Mouse (Mus musculus) spleen, adult 2 months (tissue): ENCODE results near the gene Rbck1. TPM values are rescaled to one million over a fixed set of nuclear protein-coding genes. Genes with fewer than 3 reads are reported as not detected.
"Not testable (repeated sequence)": the region's sequence is repeated elsewhere in the genome, so short reads cannot be mapped to it uniquely, and the experiment has no call there.

Experiments
- DNase-seq, 2 experiments: peaks; one replicate each; pipeline versions ENCODE4 v3.0.0 to v3.0.0-alpha.2; 2012 to 2021; ENCODE audit warnings: low spot score in 2 of 2, low read depth in 1 of 2
- H3K27ac ChIP-seq: fragments of 200-500 bp; 2 replicates; pipeline ENCODE4 v1.5.1; 2012; ENCODE audit warnings: low read length, inconsistent platforms; ENCODE audit not compliant: insufficient read depth
- H3K27me3 ChIP-seq: fragments of 200-500 bp; 2 replicates; pipeline ENCODE4 v1.6.1; 2012; ENCODE audit warnings: mild to moderate bottlenecking, moderate library complexity, low read length, inconsistent platforms; ENCODE audit not compliant: control insufficient read depth, insufficient read depth
- H3K36me3 ChIP-seq: fragments of 200-500 bp; 2 replicates; pipeline ENCODE4 v1.6.1; 2012; ENCODE audit warnings: mild to moderate bottlenecking, low read length, inconsistent platforms; ENCODE audit not compliant: control insufficient read depth, insufficient read depth
- H3K4me1 ChIP-seq: fragments of 200-500 bp; 2 replicates; pipeline ENCODE4 v1.6.1; 2011; ENCODE audit warnings: inconsistent platforms; ENCODE audit not compliant: control insufficient read depth, insufficient read depth, insufficient read length
- H3K4me3 ChIP-seq: fragments of 200-500 bp; 2 replicates; pipeline ENCODE4 v1.5.1; 2011; ENCODE audit warnings: mild to moderate bottlenecking, inconsistent platforms; ENCODE audit not compliant: insufficient read depth, insufficient read length; ENCODE audit errors: extremely low read depth
- CTCF ChIP-seq: fragments of 200-500 bp; IDR thresholded peaks from 2 replicates; pipeline ENCODE4 v1.5.1; 2011; ENCODE audit warnings: mild to moderate bottlenecking, inconsistent platforms; ENCODE audit not compliant: insufficient read depth, insufficient read length, insufficient replicate concordance; ENCODE audit errors: extremely low read depth
- POLR2A ChIP-seq: fragments of 200-500 bp; IDR thresholded peaks from 2 replicates; pipeline ENCODE4 v1.6.1; 2011; ENCODE audit warnings: low read depth, low read length, inconsistent platforms
- whole genome bisulfite sequencing: fragments of 180-500 bp; shearing (Covaris S2); methylation state at CpG from one replicate; pipeline ENCODE4 v1.1.7; 2018; 5-methylcytosine and 5-hydroxymethylcytosine counted together
- polyA plus RNA-seq: library from polyadenylated mRNA; depleted of rRNA; stranded (reverse); fragments of >200 nt; gene quantifications from 2 replicates; pipeline ENCODE4 v1.2.3, GENCODE M21; 2012

Rbck1 gene
- polyA plus RNA-seq, 1 experiment, result 326 TPM

DNA sequence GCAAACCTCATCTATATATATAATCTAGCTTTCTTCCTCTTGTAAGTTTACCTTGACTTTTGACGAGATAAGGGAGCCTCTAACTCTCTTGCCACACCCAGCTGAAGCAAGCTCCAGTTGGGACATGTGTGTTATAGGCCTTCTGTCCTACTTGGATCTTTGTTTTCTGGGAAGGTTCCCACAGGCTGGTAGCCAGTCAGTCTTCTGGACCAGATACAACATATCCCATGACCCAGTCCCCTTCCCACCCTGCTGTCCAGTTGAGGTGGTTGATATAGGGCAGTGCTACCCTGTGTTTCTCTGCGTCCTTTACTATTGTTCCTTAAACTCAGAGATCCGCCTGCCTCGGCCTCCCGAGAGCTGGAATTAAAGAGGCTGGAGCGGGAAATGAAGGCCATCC, 27.0 kb downstream of the Rbck1 start:
- Histone ChIP-seq H3K36me3 (peaks cover 44% of the 10 kb centered on the region), H3K4me1 (no peaks in the 10 kb centered on the region), H3K4me3 (no peak overlapping the region), H3K27me3 (no peaks in the 10 kb centered on the region), H3K27ac (no peak overlapping the region)
- TF ChIP-seq POLR2A (no peak), CTCF (no peak)
- WGBS, result 87% methylated on average over 6 of the region's 6 CpGs
- no peak for DNase-seq

DNA sequence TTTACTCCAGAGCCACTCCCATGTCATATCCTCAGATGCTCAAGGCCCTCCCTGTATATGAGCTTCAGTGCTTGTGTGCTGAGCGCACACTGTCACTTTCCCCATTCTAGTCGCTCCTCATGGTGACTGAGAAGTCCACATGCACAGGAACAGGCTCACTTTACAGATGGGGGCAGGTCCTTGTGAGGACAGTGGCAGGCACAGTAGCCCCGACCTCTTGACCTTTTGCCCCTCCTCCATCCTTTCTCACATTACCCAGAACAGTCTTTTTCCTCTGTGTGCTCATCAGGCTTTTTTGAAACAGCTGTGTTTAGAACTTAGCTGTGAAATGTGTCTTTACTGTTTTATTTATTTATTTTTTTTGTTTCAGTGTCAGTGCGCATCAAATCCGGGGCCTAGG, 28.7 kb downstream of the Rbck1 start:
- Histone ChIP-seq H3K4me3 (no peak overlapping the region), H3K36me3 (peaks cover 34% of the 10 kb centered on the region), H3K4me1 (no peaks in the 10 kb centered on the region; the same call in 1 of the 2 replicates), H3K27ac (no peak overlapping the region), H3K27me3 (no peaks in the 10 kb centered on the region)
- no peak for TF ChIP-seq POLR2A
- no peak for TF ChIP-seq CTCF
- DNase-seq, result no peak
- 89% methylated on average over 5 of the region's 5 CpGs for WGBS

DNA sequence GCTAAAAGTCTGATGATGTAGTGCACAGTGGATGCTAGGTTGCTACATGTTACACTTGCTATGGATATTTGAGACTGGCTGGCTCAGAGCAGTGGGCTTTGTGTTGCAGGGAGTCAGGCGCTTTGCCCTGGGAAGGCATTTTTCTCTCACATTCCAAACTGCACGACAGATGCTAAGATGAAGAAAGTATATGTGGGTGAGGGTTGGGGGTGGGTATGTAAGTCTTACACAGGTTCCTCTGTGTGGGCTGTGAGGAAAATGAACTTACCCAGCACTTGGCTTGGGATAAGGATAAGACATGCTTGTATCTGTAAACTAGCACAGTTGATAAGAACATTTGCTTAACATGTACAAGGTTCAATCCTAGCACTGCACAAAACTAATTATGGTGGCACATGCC, 29.6 kb downstream of the Rbck1 start:
- TF ChIP-seq CTCF, result no peak
- no peak for TF ChIP-seq POLR2A
- Histone ChIP-seq H3K36me3 (peaks cover 26% of the 10 kb centered on the region), H3K4me3 (no peak overlapping the region), H3K27ac (no peak overlapping the region), H3K4me1 (no peaks in the 10 kb centered on the region; the same call in 1 of the 2 replicates), H3K27me3 (no peaks in the 10 kb centered on the region)
- no peak for DNase-seq
- WGBS, result 96% methylated on average over 2 of the region's 2 CpGs

GRCm38 (mm10) chr2:152294541-152294940, 37.9 kb downstream of the Rbck1 start:
- no peak overlapping the region for H3K27ac ChIP-seq

GRCm38 (mm10) chr2:152293727-152294475, 38.6 kb downstream of the Rbck1 start, which contains the start of gene Tbc1d20:
Gene Tbc1d20 (plus strand): TSS chr2:152293828.
- H3K27ac ChIP-seq, result peak within 1 kb of the TSS; percentile 89
- WGBS, result under 1% methylated on average over 69 of the region's 70 CpGs
- H3K4me3 ChIP-seq, result peak within 1 kb of the TSS; percentile 75
- TF ChIP-seq POLR2A, result peak; percentile 91
- TF ChIP-seq CTCF, result no peak
- peaks cover 5% of the 10 kb centered on the region for H3K4me1 ChIP-seq
- no peaks in the 10 kb centered on the region; the same call in 1 of the 2 replicates for H3K36me3 ChIP-seq
- DNase-seq, result peak; percentile 87 to 88
- no peaks in the 10 kb centered on the region for H3K27me3 ChIP-seq

More at GRCm38 (mm10) chr2:152294541-152294940, 37.9 kb downstream of the Rbck1 start:
- TF ChIP-seq CTCF (no peak), POLR2A (no peak)
- Histone ChIP-seq H3K4me1 (peaks cover 5% of the 10 kb centered on the region), H3K4me3 (peak overlapping the region; percentile 75), H3K27me3 (no peaks in the 10 kb centered on the region), H3K36me3 (no peaks in the 10 kb centered on the region; the same call in 1 of the 2 replicates)
- no peak for DNase-seq
- 24% methylated on average over 5 of the region's 5 CpGs for WGBS

DNA sequence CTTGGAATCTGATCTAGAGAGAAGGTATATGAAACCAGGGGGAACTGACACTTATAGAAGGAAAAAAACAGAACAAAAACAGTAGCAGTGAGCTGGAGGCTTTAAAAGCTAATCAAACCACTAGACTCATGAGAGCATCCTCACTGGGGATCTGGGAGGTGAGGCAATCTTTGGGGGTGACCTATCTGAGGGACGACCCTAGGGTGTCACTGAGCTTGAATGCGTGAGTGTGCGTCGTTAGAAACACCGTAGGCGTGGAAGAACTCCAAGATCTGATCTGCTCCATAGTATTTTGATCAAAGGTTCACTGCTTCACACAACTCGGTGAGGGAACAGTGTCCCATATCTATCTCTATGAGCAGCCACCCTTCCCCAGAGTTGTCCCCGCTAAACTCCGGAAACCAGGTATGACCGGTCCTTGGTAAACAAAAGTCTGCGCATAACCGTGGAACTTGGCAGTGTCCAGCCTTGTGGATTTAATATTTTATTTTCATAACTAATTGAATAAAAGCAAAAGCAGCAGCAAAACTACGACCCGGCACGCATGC, 39.2 kb downstream of the Rbck1 start:
- WGBS, result 1% methylated on average over 15 of the region's 15 CpGs
- no peak for DNase-seq
- H3K4me3 ChIP-seq, result peak overlapping the region; percentile 75
- no peaks in the 10 kb centered on the region; the same call in 1 of the 2 replicates for H3K36me3 ChIP-seq
- no peaks in the 10 kb centered on the region for H3K27me3 ChIP-seq
- TF ChIP-seq CTCF, result no peak
- no peak for TF ChIP-seq POLR2A
- H3K27ac ChIP-seq, result peak overlapping the region; percentile 49; the same call in 1 of the 2 replicates
- H3K4me1 ChIP-seq, result peaks cover 5% of the 10 kb centered on the region

DNA sequence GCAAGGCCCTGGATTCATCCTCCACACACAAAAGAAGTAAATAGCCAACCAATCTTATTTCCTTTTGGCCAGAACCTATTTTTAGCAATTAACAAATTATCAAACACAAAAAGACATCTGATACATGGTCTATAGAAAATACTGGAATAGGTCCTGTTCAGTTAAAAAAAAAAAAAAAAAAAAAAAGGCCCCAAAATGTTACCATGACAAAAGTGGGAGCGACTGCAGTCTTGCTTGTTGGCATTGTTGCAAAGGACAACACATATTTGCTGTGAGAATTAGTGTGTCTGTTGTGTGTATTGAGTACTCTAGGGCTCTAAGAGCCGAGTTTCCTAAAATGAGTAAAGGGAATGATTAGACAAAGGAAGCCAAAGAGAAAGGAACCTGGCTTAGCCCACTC, 40.0 kb downstream of the Rbck1 start:
- Histone ChIP-seq H3K4me3 (no peak overlapping the region), H3K27ac (no peak overlapping the region), H3K36me3 (no peaks in the 10 kb centered on the region; the same call in 1 of the 2 replicates), H3K4me1 (peaks cover 5% of the 10 kb centered on the region), H3K27me3 (no peaks in the 10 kb centered on the region)
- TF ChIP-seq CTCF (no peak), POLR2A (no peak)
- 90% methylated on average over 2 of the region's 2 CpGs for WGBS
- DNase-seq, result no peak

DNA sequence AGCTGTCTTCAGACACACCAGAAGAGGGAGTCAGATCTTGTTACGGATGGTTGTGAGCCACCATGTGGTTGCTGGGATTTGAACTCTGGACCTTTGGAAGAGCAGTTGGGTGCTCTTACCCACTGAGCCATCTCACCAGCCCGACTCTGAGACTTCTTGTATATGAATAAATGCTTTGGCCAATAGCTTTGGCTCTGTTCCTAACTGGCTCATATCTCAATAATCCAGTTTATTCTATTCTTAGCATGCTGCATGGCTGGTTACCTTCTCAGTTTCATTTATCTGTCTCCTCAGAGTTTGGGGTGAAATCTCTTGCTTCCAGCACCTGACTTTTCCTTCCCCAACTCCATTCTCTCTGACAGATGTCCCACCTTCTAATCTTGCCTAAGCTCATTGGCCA, 42.8 kb downstream of the Rbck1 start:
- not testable (repeated sequence) for DNase-seq, H3K4me3 ChIP-seq, H3K4me1 ChIP-seq, H3K27me3 ChIP-seq, H3K36me3 ChIP-seq, H3K27ac ChIP-seq
- 77% methylated on average over 2 of the region's 2 CpGs for WGBS
